Mouse (Mus musculus): ENCODE measurements at regions not wholly inside any gene's neighbourhood (a gene's known extent, or its start where the extent isn't known, plus 50 kb on each side); places are given as distances from the start of the nearest gene placed in this dataset.

- DNase-seq (ENCODE audit: low spot score): no peak
Measured at GRCm38 (mm10) chr19:56041930-56042329, 245.0 kb upstream of the Habp2 start.

- no peak for DNase-seq (ENCODE audit: low spot score)
Measured at GRCm38 (mm10) chr19:56046784-56047390, 240.1 kb upstream of the Habp2 start.

- DNase-seq (ENCODE audit: low spot score): no peak
Measured at GRCm38 (mm10) chr19:56054186-56054585, 232.8 kb upstream of the Habp2 start.

GRCm38 (mm10) chr19:56056397-56056796 lies 230.5 kb upstream of the Habp2 start:
- no peak for DNase-seq (ENCODE audit: low spot score)

- no peak for DNase-seq (ENCODE audit: low spot score)
Measured at GRCm38 (mm10) chr19:56061882-56062540, 224.9 kb upstream of the Habp2 start.

- no peak for DNase-seq (ENCODE audit: low spot score)
Measured at GRCm38 (mm10) chr19:56063099-56063498, 223.8 kb upstream of the Habp2 start.

- DNase-seq (ENCODE audit: low spot score): no peak
Measured at GRCm38 (mm10) chr19:56065730-56066129, 221.2 kb upstream of the Habp2 start.

GRCm38 (mm10) chr19:56068165-56068564 lies 218.8 kb upstream of the Habp2 start:
- no peak for DNase-seq (ENCODE audit: low spot score)

GRCm38 (mm10) chr19:56068854-56069253 lies 218.1 kb upstream of the Habp2 start:
- DNase-seq (ENCODE audit: low spot score): no peak

- no peak for DNase-seq (ENCODE audit: low spot score)
Measured at GRCm38 (mm10) chr19:56069266-56069665, 217.7 kb upstream of the Habp2 start.

- no peak for DNase-seq (ENCODE audit: low spot score)
Measured at GRCm38 (mm10) chr19:56071340-56071739, 215.6 kb upstream of the Habp2 start.

GRCm38 (mm10) chr19:56076128-56076527 lies 210.8 kb upstream of the Habp2 start:
- no peak for DNase-seq (ENCODE audit: low spot score)

- DNase-seq (ENCODE audit: low spot score): no peak
Measured at GRCm38 (mm10) chr19:56077491-56077890, 209.4 kb upstream of the Habp2 start.

GRCm38 (mm10) chr19:56086413-56087083 lies 200.4 kb upstream of the Habp2 start:
- DNase-seq (ENCODE audit: low spot score): no peak

- DNase-seq (ENCODE audit: low spot score): no peak
Measured at GRCm38 (mm10) chr19:56087127-56087526, 199.8 kb upstream of the Habp2 start.

- no peak for DNase-seq (ENCODE audit: low spot score)
Measured at GRCm38 (mm10) chr19:56089795-56090375, 197.1 kb upstream of the Habp2 start.

GRCm38 (mm10) chr19:56091581-56091980 lies 195.4 kb upstream of the Habp2 start:
- no peak for DNase-seq (ENCODE audit: low spot score)

GRCm38 (mm10) chr19:56095873-56096272 lies 191.1 kb upstream of the Habp2 start:
- DNase-seq (ENCODE audit: low spot score): no peak

GRCm38 (mm10) chr19:56099725-56100124 lies 187.2 kb upstream of the Habp2 start:
- DNase-seq (ENCODE audit: low spot score): no peak

GRCm38 (mm10) chr19:56100131-56100872 lies 186.6 kb upstream of the Habp2 start:
- DNase-seq (ENCODE audit: low spot score): no peak

GRCm38 (mm10) chr19:56102454-56103080 lies 184.4 kb upstream of the Habp2 start:
- no peak for DNase-seq (ENCODE audit: low spot score)

GRCm38 (mm10) chr19:56105073-56105451 lies 181.9 kb upstream of the Habp2 start:
- DNase-seq (ENCODE audit: low spot score): no peak
